Mouse (Mus musculus): Measurements from ENCODE around the gene Fbxl15.

- TF ChIP-seq CTCF (IDR thresholded peaks at IDR 0.05): no peak
- TF ChIP-seq POLR2A (IDR thresholded peaks at IDR 0.05; ENCODE audit: insufficient read depth, low read depth, low read length): no peak
- TF ChIP-seq EP300 (IDR thresholded peaks at IDR 0.05; ENCODE audit: insufficient read depth, low read depth, low read length): no peak
Observed at GRCm38 (mm10) chr19:46300294-46301045, 27.5 kb upstream of the Fbxl15 start.
